Mouse (Mus musculus): ENCODE measurements around the gene Mmgt2.
"Not testable (repeated sequence)": the region's sequence is repeated elsewhere in the genome, so short reads cannot be mapped to it uniquely, and the experiment has no call there.

Mmgt2 gene

GRCm38 (mm10) chr11:62646495-62646843 is 2.0 kb upstream of the Mmgt2 start:
- no peak for DNase-seq

- DNase-seq = no peak
Measured at GRCm38 (mm10) chr11:62646958-62647515, 1.4 kb upstream of the Mmgt2 start.

GRCm38 (mm10) chr11:62647661-62648590 is 538 bp upstream of the Mmgt2 start, which contains the start of gene Lrrc75a:
TSS of gene Lrrc75a (minus strand) at chr11:62648523.
- DNase-seq = peak; percentile 36 to 55

GRCm38 (mm10) chr11:62649803-62650202 is 1.3 kb downstream of the Mmgt2 start:
- not testable (repeated sequence) for DNase-seq

GRCm38 (mm10) chr11:62651563-62651962 is 3.1 kb downstream of the Mmgt2 start:
- no peak for DNase-seq

- no peak for DNase-seq
Measured at GRCm38 (mm10) chr11:62652080-62652479, 3.6 kb downstream of the Mmgt2 start.

GRCm38 (mm10) chr11:62660885-62661284 is 12.4 kb downstream of the Mmgt2 start:
- DNase-seq = no peak

- no peak for DNase-seq
Measured at GRCm38 (mm10) chr11:62664250-62664649, 15.8 kb downstream of the Mmgt2 start.

- DNase-seq = no peak
Measured at GRCm38 (mm10) chr11:62668986-62669385, 20.5 kb downstream of the Mmgt2 start.

- DNase-seq = no peak
Measured at GRCm38 (mm10) chr11:62669471-62669870, 21.0 kb downstream of the Mmgt2 start.

- DNase-seq = no peak
Measured at GRCm38 (mm10) chr11:62670006-62670405, 21.5 kb downstream of the Mmgt2 start.

- peak; percentile 72 to 82 for DNase-seq
Measured at GRCm38 (mm10) chr11:62675480-62676289, 27.2 kb downstream of the Mmgt2 start.

GRCm38 (mm10) chr11:62676290-62676596 is 27.8 kb downstream of the Mmgt2 start:
- no peak for DNase-seq

- DNase-seq = no peak
Measured at GRCm38 (mm10) chr11:62678778-62679354, 30.4 kb downstream of the Mmgt2 start.

GRCm38 (mm10) chr11:62679954-62680353 is 31.5 kb downstream of the Mmgt2 start:
- no peak for DNase-seq

GRCm38 (mm10) chr11:62691592-62691991 is 43.1 kb downstream of the Mmgt2 start:
- no peak for DNase-seq

- DNase-seq = peak; percentile 54
Measured at GRCm38 (mm10) chr11:62693299-62694184, 45.1 kb downstream of the Mmgt2 start.

GRCm38 (mm10) chr11:62695126-62695525 is 46.7 kb downstream of the Mmgt2 start:
- DNase-seq = no peak

GRCm38 (mm10) chr11:62699749-62700148 is 51.3 kb downstream of the Mmgt2 start:
- no peak for DNase-seq

GRCm38 (mm10) chr11:62701218-62701617 is 52.8 kb downstream of the Mmgt2 start:
- no peak for DNase-seq

GRCm38 (mm10) chr11:62706141-62706540 is 57.7 kb downstream of the Mmgt2 start:
- no peak for DNase-seq

- no peak for DNase-seq
Measured at GRCm38 (mm10) chr11:62708252-62708651, 59.8 kb downstream of the Mmgt2 start.

Data from kidney, postnatal 36 days (tissue).